ENCODE assay signal across 15 mouse cellular contexts in the genomic region with DNA sequence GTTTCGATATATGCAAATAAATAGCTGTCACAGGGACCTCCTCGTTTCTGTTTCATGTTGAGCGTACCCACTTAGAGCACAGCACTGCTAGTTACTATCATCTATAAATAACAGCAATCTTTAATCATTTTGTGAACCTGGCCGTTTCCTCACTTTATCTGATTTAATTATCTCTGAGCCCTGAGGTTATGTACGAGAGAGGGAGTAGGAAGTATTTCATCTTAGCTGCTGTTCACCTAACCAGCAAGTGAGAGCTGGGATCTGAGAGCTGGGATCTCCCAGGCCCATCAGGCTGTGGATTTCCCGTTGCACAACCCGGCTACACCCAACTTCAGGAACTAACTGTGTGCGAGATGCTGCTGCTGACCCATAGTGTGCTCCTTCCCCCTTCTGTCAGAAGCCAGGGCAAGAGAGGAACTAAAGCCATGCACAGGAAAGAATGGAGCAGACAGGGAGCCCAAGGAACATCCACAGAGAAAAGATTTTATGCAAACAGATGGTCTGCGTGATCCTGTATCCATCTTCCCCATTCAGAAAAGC. TPM values are rescaled to one million over a fixed set of nuclear protein-coding genes. Genes with fewer than 3 reads are reported as not detected.
DNase-seq lines count a peak whose midpoint lies in the region; ATAC-seq and TF ChIP-seq lines count a peak whose summit lies in the region.
"Had no signal": no experiment of that assay in that cellular context is flagged by ENCODE, and none has a peak within 500 bp of the region (broad histone marks: within the 10 kb centered on the region; RNA-seq: fewer than 3 reads in every experiment).

No protein-coding gene starts in this region.

- no peak overlapping the region for H3K4me2 ChIP-seq in intestine, embryonic 16.5 days (ENCODE audit: low read depth, low read length)
- H3K4me2 ChIP-seq in intestine, postnatal 0 days (replicated peaks; ENCODE audit: low read depth): no peak overlapping the region
- H3K4me2 ChIP-seq in liver, postnatal 0 days (ENCODE audit: low read depth, low read length): 0 out of 2 replicates have a peak overlapping the region, but pooled peaks have one; percentile 0
- H3K4me2 ChIP-seq: embryonic facial prominence, embryonic 15.5 days; heart, embryonic 15.5 days; lung, embryonic 15.5 days had no signal

- no peak overlapping the region for H3K9ac ChIP-seq in intestine, embryonic 16.5 days (ENCODE audit: low read depth, low read length)
- H3K9ac ChIP-seq in intestine, postnatal 0 days (ENCODE audit: low read depth, low read length): no peak overlapping the region
- H3K9ac ChIP-seq in liver, postnatal 0 days (replicated peaks): no peak overlapping the region
- H3K9ac ChIP-seq: embryonic facial prominence, embryonic 15.5 days; heart, embryonic 15.5 days; lung, embryonic 15.5 days had no signal

- H3K27ac ChIP-seq in intestine, embryonic 16.5 days (ENCODE audit: low read length): 0 out of 2 replicates have a peak overlapping the region, but pooled peaks have one; percentile 21
- no peak overlapping the region for H3K27ac ChIP-seq in intestine, postnatal 0 days (ENCODE audit: low read depth, low read length)
- 0 out of 2 replicates have a peak overlapping the region, but pooled peaks have one; percentile 13 for H3K27ac ChIP-seq in liver, postnatal 0 days (ENCODE audit: low read depth)
- H3K27ac ChIP-seq: embryonic facial prominence, embryonic 15.5 days; heart, embryonic 15.5 days; hindbrain, postnatal 0 days; lung, embryonic 15.5 days had no signal

- H3K9me3 ChIP-seq in intestine, embryonic 16.5 days (ENCODE audit: control insufficient read depth, low read length): no peaks in the 10 kb centered on the region
- no peaks in the 10 kb centered on the region for H3K9me3 ChIP-seq in intestine, postnatal 0 days (ENCODE audit: control insufficient read depth)
- no peaks in the 10 kb centered on the region for H3K9me3 ChIP-seq in liver, postnatal 0 days (ENCODE audit: low read length)
- H3K9me3 ChIP-seq: embryonic facial prominence, embryonic 15.5 days; heart, embryonic 15.5 days; lung, embryonic 15.5 days had no signal

- TF ChIP-seq EP300 in liver, postnatal 0 days (IDR thresholded peaks at IDR 0.05; ENCODE audit: low read depth): no peak

- ATAC-seq in intestine, embryonic 16.5 days: no peak
- no peak for ATAC-seq in intestine, postnatal 0 days
- no peak for ATAC-seq in liver, postnatal 0 days
- ATAC-seq: activated CD4-positive, CD25-positive, alpha-beta regulatory T cell, adult 4 months; hindbrain, postnatal 0 days had no signal

- 65% methylated on average over 9 of the region's 9 CpGs for WGBS in intestine, embryonic 16.5 days
- WGBS in intestine, postnatal 0 days: 63% methylated on average over 9 of the region's 9 CpGs
- 31% methylated on average over 9 of the region's 9 CpGs for WGBS in liver, postnatal 0 days (ENCODE audit: insufficient replicate concordance)

- H3K4me1 ChIP-seq in intestine, embryonic 16.5 days (ENCODE audit: control insufficient read depth, insufficient read depth, low read length): peaks cover 3% of the 10 kb centered on the region; the same call in 1 of the 2 replicates
- H3K4me1 ChIP-seq in intestine, postnatal 0 days (replicated peaks; ENCODE audit: control insufficient read depth, insufficient read depth, low read length): no peaks in the 10 kb centered on the region
- H3K4me1 ChIP-seq in liver, postnatal 0 days (ENCODE audit: insufficient read depth): peaks cover 21% of the 10 kb centered on the region
- H3K4me1 ChIP-seq: heart, embryonic 15.5 days had no signal

- no peak for TF ChIP-seq CTCF in intestine, postnatal 0 days (IDR thresholded peaks at IDR 0.05; ENCODE audit: low read depth)
- TF ChIP-seq CTCF in liver, postnatal 0 days (IDR thresholded peaks at IDR 0.05; ENCODE audit: low read depth): no peak

- no peak overlapping the region for H3K4me3 ChIP-seq in intestine, embryonic 16.5 days (ENCODE audit: low read length)
- no peak overlapping the region for H3K4me3 ChIP-seq in intestine, postnatal 0 days (ENCODE audit: low read depth, low read length)
- no peak overlapping the region for H3K4me3 ChIP-seq in liver, postnatal 0 days (ENCODE audit: low read depth, low read length)
- H3K4me3 ChIP-seq: embryonic facial prominence, embryonic 15.5 days; heart, embryonic 15.5 days; lung, embryonic 15.5 days had no signal

- no peaks in the 10 kb centered on the region for H3K36me3 ChIP-seq in intestine, embryonic 16.5 days (ENCODE audit: control insufficient read depth, insufficient read depth, low read length)
- no peaks in the 10 kb centered on the region for H3K36me3 ChIP-seq in intestine, postnatal 0 days (ENCODE audit: control insufficient read depth, insufficient read depth)
- H3K36me3 ChIP-seq in liver, postnatal 0 days (replicated peaks; ENCODE audit: insufficient read depth, low read length): no peaks in the 10 kb centered on the region
- H3K36me3 ChIP-seq: embryonic facial prominence, embryonic 15.5 days; heart, embryonic 15.5 days; lung, embryonic 15.5 days had no signal

- DNase-seq in A20 (ENCODE audit: low read depth, low spot score): peak; percentile 36
- DNase-seq in MEL-GATA-1-ER (ENCODE audit: extremely low read depth, low read depth): peak; percentile 34
- no peak for DNase-seq in liver, postnatal 0 days
- DNase-seq in kidney, postnatal 10 days: no peak
- DNase-seq in gastrocnemius, postnatal 4 days (ENCODE audit: low spot score in 2 of 2): no peak
- DNase-seq in testis, postnatal 14 days (ENCODE audit: low spot score): no peak
- DNase-seq: thymus, adult 18-20 months had no signal

- no peaks in the 10 kb centered on the region for H3K27me3 ChIP-seq in intestine, embryonic 16.5 days (replicated peaks; ENCODE audit: control insufficient read depth, insufficient read depth, low read length)
- H3K27me3 ChIP-seq in intestine, postnatal 0 days (replicated peaks; ENCODE audit: control insufficient read depth, insufficient read depth, low read length): no peaks in the 10 kb centered on the region
- H3K27me3 ChIP-seq in liver, postnatal 0 days (ENCODE audit: insufficient read depth, low read length): no peaks in the 10 kb centered on the region
- H3K27me3 ChIP-seq: embryonic facial prominence, embryonic 15.5 days; heart, embryonic 15.5 days had no signal

RNA-seq across cellular contexts. Expression of a gene that starts 44.5 kb away (rescaled TPM):
- not detected in 2 replicates for polyA plus RNA-seq in intestine, embryonic 16.5 days (2015; fragmentation: Nextera tagmentation; extraction: Ambion mirVana)
- not detected in 2 replicates for polyA plus RNA-seq in intestine, postnatal 0 days (2015; fragmentation: Nextera tagmentation; extraction: Ambion mirVana)
- not detected in 2 replicates for polyA plus RNA-seq in liver, postnatal 0 days (2015; fragmentation: Nextera tagmentation; extraction: Ambion mirVana)
- total RNA-seq in gastrocnemius, postnatal 4 days (2021): not detected
- total RNA-seq: hindbrain, postnatal 0 days; left cerebral cortex, postnatal 25 days had no signal
- polyA plus RNA-seq: activated CD4-positive, CD25-positive, alpha-beta regulatory T cell, adult 4 months; embryonic facial prominence, embryonic 15.5 days; heart, embryonic 15.5 days; hindbrain, postnatal 0 days; lung, embryonic 15.5 days had no signal

Comparison
In these comparisons a context has a peak if more than half of its experiments do, and no peak if none do; other contexts are left out.
1. DNase-seq: peak in A20 (single experiment) and MEL-GATA-1-ER (single experiment); none in liver, postnatal 0 days (single experiment), kidney, postnatal 10 days (single experiment), gastrocnemius, postnatal 4 days (0 of 2) and testis, postnatal 14 days (single experiment).